Mouse (Mus musculus) layer of hippocampus, postnatal 14 days (tissue): ENCODE measurements around the gene Rhcg. TPM values are rescaled to one million over a fixed set of nuclear protein-coding genes. Genes with fewer than 3 reads are reported as not detected.

Experiments
- DNase-seq, 2 experiments: peaks; one replicate each; pipeline ENCODE4 v3.0.0; 2021 to 2022; ENCODE audit warnings: low spot score in 2 of 2, mixed read lengths in 1 of 2
- total RNA-seq, 2 experiments: library from RNA; stranded (reverse); gene quantifications; 2 replicates each; pipeline ENCODE4 v1.2.3; 2021

Rhcg gene
- total RNA-seq, 2 experiments from 2014 or later: 1.1 to 2.2 TPM

DNA sequence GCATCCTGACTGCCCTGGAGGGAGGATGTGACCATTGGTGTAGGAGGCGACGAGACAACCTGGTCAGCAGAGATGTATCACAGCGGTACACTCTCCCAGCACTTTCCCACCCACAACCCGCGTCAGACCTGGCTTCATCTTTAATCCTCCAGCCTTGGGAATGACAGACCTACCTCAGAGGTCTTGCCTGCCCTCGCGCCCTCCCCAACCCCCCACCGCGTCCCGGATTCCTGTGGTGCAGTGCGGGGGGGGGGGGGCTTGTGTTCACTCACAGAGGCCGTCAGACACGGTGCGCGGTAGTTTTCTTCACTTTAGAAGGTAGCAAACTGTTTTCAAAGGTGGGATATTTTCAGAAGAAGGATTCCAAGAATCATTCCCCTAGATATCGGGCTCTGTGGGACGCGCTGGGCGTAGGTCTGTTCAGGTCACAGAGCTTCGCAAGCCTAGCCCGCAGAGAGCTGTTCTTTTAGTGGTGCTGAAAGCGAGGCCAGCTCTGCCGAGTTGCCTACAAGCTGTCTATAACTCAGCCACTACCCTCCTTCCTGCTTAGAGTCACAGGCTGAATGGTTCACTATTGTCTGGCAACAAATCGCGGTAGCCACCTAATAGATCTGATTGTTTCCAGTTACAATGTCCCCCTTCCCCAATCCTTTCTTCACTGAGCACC lies 62.0 kb downstream of the Rhcg start:
- DNase-seq: no peak

DNA sequence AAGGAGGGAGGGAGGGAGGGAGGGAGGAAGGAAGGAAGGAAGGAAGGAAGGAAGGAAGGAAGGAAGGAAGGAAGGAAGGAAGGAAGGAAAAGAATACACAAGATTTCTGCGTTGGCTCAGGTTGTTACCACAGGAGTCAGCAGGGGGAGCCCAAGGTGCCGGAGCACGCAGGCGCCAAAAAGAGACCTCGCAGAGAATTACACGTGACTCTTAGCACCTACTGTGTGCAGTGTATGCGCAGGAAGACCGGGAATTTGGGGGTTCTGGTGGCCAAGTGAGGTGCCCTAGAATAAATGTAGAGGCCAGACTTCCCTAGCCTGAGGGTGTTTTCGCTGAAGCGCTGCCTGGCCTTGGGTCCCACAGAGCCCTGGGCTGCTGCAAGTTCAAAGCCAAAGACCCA lies 64.8 kb downstream of the Rhcg start:
- DNase-seq: no peak

DNA sequence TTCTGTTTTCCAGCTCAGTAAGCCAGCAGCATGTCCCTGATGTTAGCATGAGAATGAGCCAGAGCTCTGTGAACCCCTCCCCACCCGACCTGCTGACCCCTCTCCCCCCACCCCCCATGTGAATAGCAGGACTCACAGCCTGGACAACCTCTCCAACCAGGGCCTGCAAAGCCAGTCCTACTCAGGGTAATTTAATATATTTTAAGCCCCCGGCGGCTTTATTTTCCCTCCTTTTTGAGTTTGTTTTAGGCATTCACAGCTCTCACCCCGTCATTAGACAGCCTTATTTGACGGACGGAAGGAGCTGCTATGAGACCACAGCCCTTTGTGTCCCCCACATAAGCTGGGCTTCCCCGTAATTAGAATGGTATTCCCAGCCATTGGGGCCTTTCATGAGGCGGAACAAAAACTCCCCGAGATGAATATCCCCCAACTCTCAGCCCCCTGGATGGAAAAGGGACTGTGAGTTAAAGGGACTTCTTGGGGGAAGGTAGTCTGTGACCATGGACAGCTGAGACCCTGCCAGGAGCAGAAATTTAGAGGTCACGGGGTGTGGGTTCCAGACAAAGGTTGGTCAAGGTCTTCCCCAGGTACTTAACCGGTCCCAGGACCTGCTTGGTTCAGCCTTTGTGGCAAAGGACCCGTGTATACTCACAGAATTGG lies 68.4 kb downstream of the Rhcg start:
- no peak for DNase-seq

DNA sequence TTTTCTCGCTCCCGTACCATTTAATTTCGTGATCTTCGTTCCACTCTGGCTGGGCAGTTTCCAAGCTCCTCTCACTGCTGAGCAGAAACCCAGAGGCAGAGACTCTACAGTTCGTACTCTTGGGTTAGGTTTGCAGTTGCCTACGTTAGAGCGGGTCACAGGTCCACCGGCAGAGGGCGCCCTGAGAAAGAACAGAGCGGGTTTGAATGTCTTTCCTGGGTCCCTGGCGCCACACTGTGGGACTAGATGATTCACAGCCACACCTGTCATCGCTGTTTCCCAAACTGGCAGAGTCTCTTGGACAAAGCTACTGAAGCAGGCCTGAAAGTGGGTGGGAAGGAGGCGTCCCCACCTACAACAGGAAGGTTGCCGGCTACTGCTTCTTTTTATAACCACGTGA lies 70.4 kb downstream of the Rhcg start:
- peak; percentile 93 to 96 for DNase-seq

DNA sequence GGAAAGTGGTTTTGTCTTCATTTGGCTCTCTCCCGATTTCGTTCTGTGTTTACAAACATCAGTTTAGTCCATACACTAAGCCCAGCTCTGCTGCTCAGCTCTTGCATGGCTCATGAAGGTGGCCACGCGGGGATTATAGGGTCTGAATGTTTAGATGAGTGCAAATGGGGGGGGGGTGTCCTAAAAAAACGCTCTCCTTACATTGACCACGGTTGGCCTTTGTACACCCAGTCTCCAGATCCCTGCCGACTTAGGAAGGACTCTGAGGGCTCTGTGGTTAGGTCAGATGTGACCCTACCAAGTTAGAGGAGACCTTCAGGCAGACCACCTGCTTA lies 72.4 kb downstream of the Rhcg start:
- no peak for DNase-seq

DNA sequence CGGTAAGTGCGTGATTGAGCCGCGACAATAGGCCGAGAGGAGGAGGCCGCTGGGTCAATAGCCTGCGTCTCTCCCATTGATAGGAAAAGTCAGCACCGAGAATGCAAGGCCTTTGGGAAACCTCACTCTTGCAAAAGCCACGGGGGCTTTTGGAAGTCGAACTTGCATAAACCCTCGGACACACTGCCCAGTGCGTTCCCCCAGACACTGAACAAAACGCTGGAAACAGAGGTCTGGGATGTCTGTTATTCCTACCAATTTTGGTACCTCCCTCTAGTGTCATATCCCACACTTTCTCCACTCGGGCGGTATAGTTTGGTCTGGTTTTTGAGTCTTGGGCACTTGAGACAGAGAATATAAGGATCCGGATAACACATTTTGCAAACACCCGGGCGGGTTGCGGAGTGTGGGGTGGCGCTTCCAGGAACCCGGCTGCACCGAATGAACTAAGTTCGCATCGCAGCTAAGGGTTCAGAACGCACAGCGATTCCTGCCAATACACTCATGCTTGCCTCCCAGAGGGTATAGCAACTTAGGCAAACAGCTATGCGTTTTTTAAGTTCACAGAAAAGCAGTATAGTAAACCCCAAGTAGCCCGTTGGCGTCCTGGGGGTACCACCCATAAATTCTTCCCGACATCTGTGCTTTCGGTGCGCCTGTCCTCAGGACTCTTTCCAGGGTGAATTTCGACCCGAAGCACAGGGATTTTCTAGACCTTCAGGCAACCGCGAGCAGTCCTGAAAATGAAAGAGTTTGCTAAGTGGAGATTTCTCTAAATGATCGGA lies 73.0 kb downstream of the Rhcg start:
- DNase-seq: no peak

Other genes starting within 250 kb of the Rhcg start
- gene Rlbp1, start 230.6 kb downstream of the Rhcg start, total RNA-seq: 10 to 100 TPM; 16.8 to 19.0 TPM
- 1 to 10 TPM in 1 of 2 experiments, under 1 TPM in 1; 0.71 to 1.6 TPM for gene Fanci, start 225.7 kb downstream of the Rhcg start, total RNA-seq
- gene Polg, start 151.3 kb downstream of the Rhcg start, total RNA-seq: 10 to 100 TPM; 84.1 to 90.7 TPM
- gene Ticrr, start 42.5 kb upstream of the Rhcg start, total RNA-seq: under 1 TPM; 0.45 to 0.97 TPM
- gene Kif7, start 98.1 kb upstream of the Rhcg start, total RNA-seq: 1 to 10 TPM; 3.0 to 3.2 TPM
- gene Plin1, start 115.2 kb upstream of the Rhcg start, total RNA-seq: under 1 TPM; 0.58 to 0.83 TPM
- 10 to 100 TPM; 11.0 to 14.3 TPM for gene Pex11a, start 125.5 kb upstream of the Rhcg start, total RNA-seq
- under 1 TPM; 0.17 to 0.60 TPM for gene Wdr93, start 125.5 kb upstream of the Rhcg start, total RNA-seq
- gene Mesp1, start 176.1 kb upstream of the Rhcg start, total RNA-seq: under 1 TPM; 0.60 TPM
- 1 to 10 TPM; 1.2 to 1.9 TPM for gene Mesp2, start 193.1 kb upstream of the Rhcg start, total RNA-seq
- 1 to 10 TPM; 4.6 to 5.3 TPM for gene Anpep, start 243.4 kb upstream of the Rhcg start, total RNA-seq